Mouse (Mus musculus) MEL (cell line): ENCODE data around the gene Prkcb.

ENCODE experiments used
- CTCF ChIP-seq, 3 experiments: IDR thresholded peaks in 2 of 3; conservative IDR thresholded peaks in 1 of 3; 2 replicates each; pipeline ENCODE4 v1.5.1; 2011 to 2012; ENCODE audit warnings: low read length in 3 of 3, low read depth in 2 of 3, mild to moderate bottlenecking in 2 of 3, improper control_type of control experiment in 1 of 3, inconsistent platforms in 1 of 3, mixed read lengths in 1 of 3, moderate library complexity in 1 of 3; ENCODE audit not compliant: control insufficient read depth in 1 of 3, insufficient read depth in 1 of 3, poor library complexity in 1 of 3, severe bottlenecking in 1 of 3
- E2F4 ChIP-seq: IDR thresholded peaks from 2 replicates; pipeline ENCODE4 v1.6.1; 2011; ENCODE audit warnings: low read depth, low read length, improper control_type of control experiment, borderline replicate concordance
- EP300 ChIP-seq, 2 experiments: IDR thresholded peaks; 2 replicates each; pipeline ENCODE4 v1.6.1; 2011; ENCODE audit warnings: improper control_type of control experiment in 2 of 2, low read length in 2 of 2, low read depth in 1 of 2, mild to moderate bottlenecking in 1 of 2
- ETS1 ChIP-seq: IDR thresholded peaks from 2 replicates; pipeline ENCODE4 v1.6.1; 2012; ENCODE audit warnings: low read depth, mild to moderate bottlenecking, inconsistent platforms, low read length, improper control_type of control experiment, moderate library complexity
- KAT2A ChIP-seq: conservative IDR thresholded peaks from 2 replicates; pipeline ENCODE4 v1.6.1; 2012; ENCODE audit warnings: low read depth, low read length, improper control_type of control experiment, inconsistent platforms
- NELFE ChIP-seq: IDR thresholded peaks from 2 replicates; pipeline ENCODE4 v1.6.1; 2011; ENCODE audit warnings: low read depth, low read length, improper control_type of control experiment
- POLR2A ChIP-seq, 2 experiments: IDR thresholded peaks; 2 replicates each; pipeline ENCODE4 v1.6.1; 2011 to 2012; ENCODE audit warnings: low read length in 2 of 2, mild to moderate bottlenecking in 2 of 2, control low read depth in 1 of 2, improper control_type of control experiment in 1 of 2, low read depth in 1 of 2, moderate library complexity in 1 of 2; ENCODE audit not compliant: control insufficient read depth in 1 of 2, insufficient read depth in 1 of 2, poor library complexity in 1 of 2

DNA sequence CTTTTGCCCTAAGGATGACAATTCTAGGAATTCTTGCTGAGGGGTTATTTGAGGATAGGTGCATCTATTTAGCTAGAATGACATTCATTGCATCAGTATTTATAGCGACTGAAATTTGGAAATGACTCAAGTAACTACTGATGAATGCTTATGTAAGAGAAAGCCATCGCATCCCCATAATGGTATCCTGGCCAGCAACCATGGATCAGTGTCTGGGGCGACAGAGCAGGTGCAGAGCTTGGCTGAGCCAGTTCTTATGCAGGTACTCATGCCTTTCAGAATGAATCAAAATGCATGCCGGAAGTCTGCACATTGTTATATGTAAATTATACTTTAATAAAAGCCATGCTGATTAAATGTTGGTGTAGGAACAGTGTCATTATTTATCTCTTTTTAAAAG, 143.8 kb downstream of the Prkcb start:
- TF ChIP-seq CTCF (IDR thresholded peaks at IDR 0.05 in 2 of 3, conservative IDR thresholded peaks at IDR 0.05 in 1 of 3; ENCODE audit: control insufficient read depth in 1 of 3, insufficient read depth in 1 of 3, low read depth in 2 of 3, low read length in 3 of 3, poor library complexity in 1 of 3, severe bottlenecking in 1 of 3) (no peak), KAT2A (no peak), POLR2A (IDR thresholded peaks at IDR 0.05; ENCODE audit: control insufficient read depth in 1 of 2, insufficient read depth in 1 of 2, low read depth in 1 of 2, low read length in 2 of 2, poor library complexity in 1 of 2) (no peak), ETS1 (no peak), EP300 (IDR thresholded peaks at IDR 0.05; ENCODE audit: low read depth in 1 of 2, low read length in 2 of 2) (no peak), E2F4 (no peak), NELFE (no peak)
